Mouse (Mus musculus) hindbrain, embryonic 15.5 days (tissue): ENCODE results near the gene Ankrd61. TPM values are rescaled to one million over a fixed set of nuclear protein-coding genes. Genes with fewer than 3 reads are reported as not detected.

Experiments used
- ATAC-seq: fragments of 200-750 bp; cut with Nextera tagmentation; 2 replicates; pipeline ENCODE4 v1.8.0; 2017; ENCODE audit warnings: low read depth, moderate number of reproducible peaks, moderate TSS enrichment; ENCODE audit not compliant: low FRiP score
- H3K27ac ChIP-seq: fragments of 300-500 bp; sonication (generic); replicated peaks from 2 replicates; pipeline ENCODE4 v1.5.1; 2015; ENCODE audit warnings: mild to moderate bottlenecking, inconsistent platforms
- H3K27me3 ChIP-seq: fragments of 300-500 bp; sonication (generic); 2 replicates; pipeline ENCODE4 v1.6.1; 2015; ENCODE audit warnings: control low read depth, inconsistent platforms
- H3K36me3 ChIP-seq: fragments of 300-500 bp; sonication (generic); 2 replicates; pipeline ENCODE4 v1.6.1; 2015; ENCODE audit warnings: control low read depth, inconsistent platforms
- H3K4me1 ChIP-seq: fragments of 300-500 bp; sonication (generic); replicated peaks from 2 replicates; pipeline ENCODE4 v1.6.1; 2015; ENCODE audit warnings: control low read depth, inconsistent platforms
- H3K4me2 ChIP-seq: fragments of 300-500 bp; sonication (generic); 2 replicates; pipeline ENCODE4 v1.6.1; 2015; ENCODE audit warnings: moderate library complexity, mild to moderate bottlenecking, inconsistent platforms
- H3K4me3 ChIP-seq: fragments of 300-500 bp; sonication (generic); 2 replicates; pipeline ENCODE4 v1.5.1; 2015; ENCODE audit warnings: mild to moderate bottlenecking, inconsistent platforms
- H3K9ac ChIP-seq: fragments of 300-500 bp; sonication (generic); 2 replicates; pipeline ENCODE4 v1.6.1; 2015; ENCODE audit warnings: inconsistent platforms
- H3K9me3 ChIP-seq: fragments of 300-500 bp; sonication (generic); 2 replicates; pipeline ENCODE4 v1.6.1; 2016; ENCODE audit warnings: control low read depth, inconsistent platforms
- WGBS: fragments of 180-500 bp; shearing (Covaris S2); methylation state at CpG from one replicate; pipeline ENCODE4 v1.1.7; 2015; 5-methylcytosine and 5-hydroxymethylcytosine counted together
- polyA plus RNA-seq: library from polyadenylated mRNA; unstranded; fragments of >200 nt; fragmentation: Nextera tagmentation; extraction: Ambion mirVana; gene quantifications from 2 replicates; pipeline ENCODE4 v1.2.1, GENCODE M21; 2015

The Ankrd61 gene
- polyA plus RNA-seq, 1 experiment from 2014 or later = 0.36 TPM

- Histone ChIP-seq H3K9ac (no peak overlapping the region), H3K27me3 (no peaks in the 10 kb centered on the region), H3K27ac (no peak overlapping the region), H3K4me2 (no peak overlapping the region), H3K4me3 (no peak overlapping the region), H3K36me3 (peaks cover 88% of the 10 kb centered on the region), H3K4me1 (no peaks in the 10 kb centered on the region), H3K9me3 (no peaks in the 10 kb centered on the region)
- no peak for ATAC-seq
- 98% methylated on average over 3 of the region's 3 CpGs for WGBS
These were observed 12.2 kb downstream of the Ankrd61 start for GRCm38 (mm10) chr5:143885274-143885673.

GRCm38 (mm10) chr5:143874571-143874970 is 22.9 kb downstream of the Ankrd61 start:
- Histone ChIP-seq H3K4me1 (no peaks in the 10 kb centered on the region), H3K27me3 (no peaks in the 10 kb centered on the region), H3K9ac (no peak overlapping the region), H3K4me2 (no peak overlapping the region), H3K27ac (no peak overlapping the region), H3K4me3 (no peak overlapping the region), H3K36me3 (peaks cover 56% of the 10 kb centered on the region), H3K9me3 (no peaks in the 10 kb centered on the region)
- no peak for ATAC-seq
- 71% methylated on average over 4 of the region's 4 CpGs for WGBS

GRCm38 (mm10) chr5:143871547-143872169 is 25.8 kb downstream of the Ankrd61 start:
- Histone ChIP-seq H3K27ac (no peak overlapping the region), H3K4me1 (no peaks in the 10 kb centered on the region), H3K4me2 (no peak overlapping the region), H3K4me3 (no peak overlapping the region), H3K9ac (no peak overlapping the region), H3K9me3 (no peaks in the 10 kb centered on the region), H3K36me3 (peaks cover 36% of the 10 kb centered on the region), H3K27me3 (no peaks in the 10 kb centered on the region)
- WGBS = 89% methylated on average over 11 of the region's 11 CpGs
- no peak for ATAC-seq

Other genes with a start within 250 kb of the Ankrd61 start
- 27.3 and 28.1 TPM in 2 replicates for gene Usp42, start 165.4 kb downstream of the Ankrd61 start, polyA plus RNA-seq
- gene Eif2ak1, start 79.9 kb downstream of the Ankrd61 start, polyA plus RNA-seq = 43.3 and 49.0 TPM in 2 replicates
- 88.8 and 89.5 TPM in 2 replicates for gene Aimp2, start 12.2 kb upstream of the Ankrd61 start, polyA plus RNA-seq
- gene Pms2, start 12.3 kb upstream of the Ankrd61 start, polyA plus RNA-seq = 26.8 and 31.0 TPM in 2 replicates
- gene Gm42421, start 30.5 kb upstream of the Ankrd61 start, polyA plus RNA-seq = 1.5 and 2.6 TPM in 2 replicates
- gene Rsph10b, start 35.4 kb upstream of the Ankrd61 start, polyA plus RNA-seq = 4.0 and 5.2 TPM in 2 replicates
- gene Ccz1, start 117.2 kb upstream of the Ankrd61 start, polyA plus RNA-seq = 71.7 and 78.1 TPM in 2 replicates
- 0.43 TPM in 1 of 2 replicates, not detected in the other for gene Ocm, start 129.0 kb upstream of the Ankrd61 start, polyA plus RNA-seq
- gene Lmtk2, start 202.8 kb upstream of the Ankrd61 start, polyA plus RNA-seq = 9.3 and 10.2 TPM in 2 replicates